Mouse (Mus musculus) liver, embryonic 11.5 days (tissue): Measurements from ENCODE around the gene Gcgr. TPM values are rescaled to one million over a fixed set of nuclear protein-coding genes. Genes with fewer than 3 reads are reported as not detected.

ENCODE experiments used
- ATAC-seq: fragments of 200-750 bp; cut with Nextera tagmentation; replicated peaks from 2 replicates; pipeline ENCODE4 v1.8.0; 2017; ENCODE audit warnings: moderate number of reproducible peaks, mild to moderate bottlenecking, moderate TSS enrichment, moderate library complexity; ENCODE audit not compliant: low FRiP score
- DNase-seq: peaks from one replicate; pipeline ENCODE4 v3.0.0-alpha.2; 2017; ENCODE audit warnings: low spot score
- H3K27ac ChIP-seq: fragments of 300-500 bp; sonication (generic); 2 replicates; pipeline ENCODE4 v1.5.1; 2014; ENCODE audit warnings: mild to moderate bottlenecking, low read depth, low read length, control low read depth
- H3K27me3 ChIP-seq: fragments of 300-500 bp; sonication (generic); replicated peaks from 2 replicates; pipeline ENCODE4 v1.6.1; 2014; ENCODE audit warnings: low read length, mixed read lengths; ENCODE audit not compliant: control insufficient read depth, insufficient read depth
- H3K36me3 ChIP-seq: fragments of 300-500 bp; sonication (generic); 2 replicates; pipeline ENCODE4 v1.6.1; 2014; ENCODE audit warnings: mild to moderate bottlenecking, low read length, moderate library complexity, mixed read lengths; ENCODE audit not compliant: control insufficient read depth, insufficient read depth
- H3K4me1 ChIP-seq: fragments of 300-500 bp; sonication (generic); replicated peaks from 2 replicates; pipeline ENCODE4 v1.6.1; 2014; ENCODE audit warnings: low read length, mixed read lengths; ENCODE audit not compliant: control insufficient read depth, insufficient read depth
- H3K4me2 ChIP-seq: fragments of 300-500 bp; sonication (generic); 2 replicates; pipeline ENCODE4 v1.6.1; 2014; ENCODE audit warnings: mild to moderate bottlenecking, control low read depth, moderate library complexity
- H3K4me3 ChIP-seq: fragments of 300-500 bp; sonication (generic); 2 replicates; pipeline ENCODE4 v1.5.1; 2014; ENCODE audit warnings: low read depth, low read length, control low read depth
- H3K9ac ChIP-seq: fragments of 300-500 bp; sonication (generic); 2 replicates; pipeline ENCODE4 v1.6.1; 2014; ENCODE audit warnings: low read depth, low read length, control low read depth
- H3K9me3 ChIP-seq: fragments of 300-500 bp; sonication (generic); 2 replicates; pipeline ENCODE4 v1.6.1; 2016; ENCODE audit warnings: low read length, inconsistent platforms, mixed read lengths; ENCODE audit not compliant: control insufficient read depth
- WGBS: fragments of 180-500 bp; shearing (Covaris S2); extraction: QIAGEN DNeasy Blood & Tissue Kit; methylation state at CpG from one replicate; pipeline ENCODE4 v1.1.7; 2014; 5-methylcytosine and 5-hydroxymethylcytosine counted together
- polyA plus RNA-seq: library from polyadenylated mRNA; unstranded; fragments of >200 nt; fragmentation: Nextera tagmentation; extraction: Ambion mirVana; gene quantifications from 2 replicates; pipeline ENCODE4 v1.2.1, GENCODE M21; 2014

The Gcgr gene
- polyA plus RNA-seq, 1 experiment from 2014 or later = 7.7 TPM

DNA sequence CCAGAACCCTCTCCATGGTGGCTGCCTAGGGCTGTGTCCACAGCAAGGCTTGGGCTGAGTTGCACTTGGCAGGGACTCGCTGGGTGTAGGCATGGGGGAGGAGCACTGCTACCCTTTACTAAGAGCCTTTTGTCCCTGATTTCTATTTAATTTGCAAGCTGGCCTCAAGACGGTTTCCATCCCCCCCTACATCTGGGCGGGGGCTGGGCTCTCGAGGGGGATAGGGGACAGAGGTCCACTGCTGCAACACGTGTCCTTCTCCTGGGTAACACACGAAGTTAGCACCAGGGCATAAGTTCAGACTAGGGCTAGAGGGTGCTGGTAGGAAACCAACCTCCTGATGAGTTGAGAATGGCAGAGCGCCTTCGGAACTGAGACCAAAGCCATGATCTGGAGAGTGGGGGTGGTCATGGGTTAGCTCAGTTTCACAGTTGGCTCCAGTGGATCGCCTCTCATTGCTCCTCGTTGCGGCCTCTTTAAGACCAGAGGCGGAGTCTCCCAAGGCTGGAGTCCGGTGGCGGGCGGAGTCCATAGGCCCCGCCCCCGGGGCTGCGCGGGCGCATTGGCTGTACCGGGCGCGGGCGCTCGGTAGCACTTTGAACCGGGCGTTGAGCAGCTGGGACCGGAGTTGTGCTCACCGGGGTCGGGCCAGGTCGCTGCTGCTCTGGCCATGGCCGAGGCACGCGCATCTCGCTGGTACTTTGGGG is 39.0 kb upstream of the Gcgr start, which contains the start of gene Slc25a10:
Gene Slc25a10 (plus strand): TSS at position 524 of the 707 bp plus-strand sequence.
- peak within 1 kb of the TSS; percentile 95 for H3K9ac ChIP-seq
- WGBS = under 1% methylated on average over 35 of the region's 35 CpGs
- peak within 1 kb of the TSS; percentile 94 for H3K4me2 ChIP-seq
- H3K4me1 ChIP-seq = peaks cover 42% of the 10 kb centered on the region
- DNase-seq (peak; percentile 88), ATAC-seq (peak; percentile 84)
- H3K27ac ChIP-seq = peak within 1 kb of the TSS; percentile 86
- H3K27me3 ChIP-seq = no peaks in the 10 kb centered on the region
- H3K4me3 ChIP-seq = peak within 1 kb of the TSS; percentile 92
- no peaks in the 10 kb centered on the region for H3K9me3 ChIP-seq
- H3K36me3 ChIP-seq = peaks cover 36% of the 10 kb centered on the region

GRCm38 (mm10) chr11:120492024-120492877 is 38.2 kb upstream of the Gcgr start:
- WGBS = under 1% methylated on average over 48 of the region's 48 CpGs

DNA sequence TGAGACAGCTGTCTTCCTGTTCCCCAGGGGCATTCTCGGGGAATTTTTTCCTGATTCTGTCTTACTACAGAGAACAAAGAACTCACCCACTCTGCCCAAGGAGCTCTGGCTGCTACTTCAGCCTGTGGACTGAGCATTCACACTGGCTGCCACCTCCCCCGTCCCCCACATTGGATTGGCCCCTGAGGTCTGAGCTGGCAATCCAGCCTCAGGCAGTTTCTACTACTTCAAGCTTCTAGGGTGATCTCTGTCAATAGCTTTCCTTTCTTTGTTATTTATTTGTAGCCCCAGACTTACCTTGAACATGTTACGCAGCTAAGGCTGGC is 37.7 kb upstream of the Gcgr start:
- peak overlapping the region; percentile 92 for H3K4me3 ChIP-seq
- ATAC-seq (no peak), DNase-seq (no peak)
- peaks cover 33% of the 10 kb centered on the region for H3K4me1 ChIP-seq
- H3K4me2 ChIP-seq = peak overlapping the region; percentile 94
- 34% methylated on average over 3 of the region's 3 CpGs for WGBS
- H3K9ac ChIP-seq = peak overlapping the region; percentile 95
- peaks cover 33% of the 10 kb centered on the region for H3K36me3 ChIP-seq
- no peaks in the 10 kb centered on the region for H3K27me3 ChIP-seq
- H3K27ac ChIP-seq = peak overlapping the region; percentile 75
- no peaks in the 10 kb centered on the region for H3K9me3 ChIP-seq

More at GRCm38 (mm10) chr11:120492024-120492877, 38.2 kb upstream of the Gcgr start:
- Histone ChIP-seq H3K4me1 (peaks cover 35% of the 10 kb centered on the region), H3K36me3 (peaks cover 34% of the 10 kb centered on the region), H3K4me3 (peak overlapping the region; percentile 92), H3K27me3 (no peaks in the 10 kb centered on the region), H3K4me2 (peak overlapping the region; percentile 94), H3K9me3 (no peaks in the 10 kb centered on the region), H3K9ac (peak overlapping the region; percentile 95), H3K27ac (peak overlapping the region; percentile 86)
- ATAC-seq (peak; percentile 53), DNase-seq (peak; percentile 54)

DNA sequence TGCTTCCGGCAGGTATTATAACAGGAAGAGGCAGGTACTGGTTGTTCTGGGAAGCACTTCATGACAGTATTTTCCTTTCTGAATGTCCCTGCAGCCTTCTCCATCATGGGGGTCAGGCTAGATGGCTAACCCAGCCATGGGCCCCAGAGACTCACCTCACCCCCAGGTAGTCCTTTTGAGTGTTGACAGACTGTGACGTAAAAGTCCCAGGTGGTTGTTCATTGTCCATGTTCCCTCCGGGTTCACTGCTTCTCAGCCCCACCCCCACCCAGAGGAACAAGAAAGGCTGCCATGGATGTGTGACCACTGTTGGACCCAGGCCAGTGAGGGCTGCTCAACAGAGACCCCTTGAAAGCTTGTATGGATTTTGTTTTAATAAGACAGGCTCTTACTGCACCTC is 37.1 kb upstream of the Gcgr start:
- DNase-seq (no peak), ATAC-seq (no peak)
- peak overlapping the region; percentile 94 for H3K4me2 ChIP-seq
- H3K9me3 ChIP-seq = no peaks in the 10 kb centered on the region
- H3K9ac ChIP-seq = peak overlapping the region; percentile 95
- H3K36me3 ChIP-seq = peaks cover 33% of the 10 kb centered on the region
- H3K27me3 ChIP-seq = no peaks in the 10 kb centered on the region
- H3K4me3 ChIP-seq = peak overlapping the region; percentile 92
- H3K27ac ChIP-seq = no peak overlapping the region
- 69% methylated on average over 3 of the region's 3 CpGs for WGBS
- H3K4me1 ChIP-seq = peaks cover 33% of the 10 kb centered on the region

GRCm38 (mm10) chr11:120493911-120494310 is 36.6 kb upstream of the Gcgr start:
- Histone ChIP-seq H3K27ac (no peak overlapping the region), H3K4me2 (no peak overlapping the region), H3K4me1 (peaks cover 33% of the 10 kb centered on the region), H3K36me3 (peaks cover 35% of the 10 kb centered on the region), H3K27me3 (no peaks in the 10 kb centered on the region), H3K9me3 (no peaks in the 10 kb centered on the region), H3K4me3 (no peak overlapping the region), H3K9ac (no peak overlapping the region)
- WGBS = 78% methylated on average over 3 of the region's 3 CpGs
- ATAC-seq (no peak), DNase-seq (no peak)

DNA sequence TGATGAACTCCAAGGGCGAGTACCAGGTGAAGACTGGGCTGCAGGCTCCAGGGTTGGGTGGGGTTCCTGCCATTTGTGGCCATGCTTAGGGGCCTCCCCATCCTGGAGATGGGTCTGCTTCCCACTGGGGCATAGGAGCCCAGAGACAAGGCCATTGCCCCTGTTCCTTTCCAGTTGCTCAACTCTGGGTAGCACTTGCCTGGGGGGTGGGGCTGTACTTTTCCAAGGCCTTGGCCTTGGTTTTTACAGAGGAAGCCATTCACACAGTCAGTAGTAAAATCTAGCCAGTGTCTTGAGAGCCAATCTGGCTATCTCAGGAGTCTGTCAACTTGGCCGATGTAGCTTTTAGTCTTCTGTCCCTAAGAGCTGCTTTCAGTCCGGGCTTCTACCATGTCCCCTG is 33.1 kb upstream of the Gcgr start:
- Histone ChIP-seq H3K9ac (no peak overlapping the region), H3K4me1 (peaks cover 15% of the 10 kb centered on the region), H3K27ac (no peak overlapping the region), H3K4me3 (no peak overlapping the region), H3K9me3 (no peaks in the 10 kb centered on the region), H3K27me3 (no peaks in the 10 kb centered on the region), H3K36me3 (peaks cover 33% of the 10 kb centered on the region), H3K4me2 (no peak overlapping the region)
- WGBS = 92% methylated on average over 3 of the region's 3 CpGs
- DNase-seq = no peak
- ATAC-seq = no peak

DNA sequence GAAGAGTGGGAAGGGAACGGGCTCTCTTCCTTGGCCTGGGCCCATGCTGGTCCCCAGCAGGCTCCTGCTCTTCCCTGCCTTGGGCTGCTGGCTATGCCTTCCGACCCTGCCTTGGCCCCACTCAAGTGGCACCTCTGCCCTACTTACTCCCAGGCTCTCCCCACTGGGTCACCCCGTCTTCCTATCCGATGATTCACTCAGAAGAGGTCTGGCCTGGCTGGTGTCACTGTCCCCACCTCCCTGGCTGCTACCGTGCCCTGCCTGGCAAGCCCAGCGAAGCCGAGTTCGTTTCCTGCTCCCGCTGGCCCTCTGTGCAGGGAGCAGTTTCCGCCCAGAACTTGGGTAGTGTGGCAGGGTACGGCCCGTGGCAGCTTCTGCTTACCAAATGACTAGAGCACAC is 32.3 kb upstream of the Gcgr start:
- no peaks in the 10 kb centered on the region for H3K27me3 ChIP-seq
- H3K36me3 ChIP-seq = peaks cover 33% of the 10 kb centered on the region
- no peak overlapping the region for H3K4me3 ChIP-seq
- no peak for ATAC-seq
- H3K27ac ChIP-seq = no peak overlapping the region
- H3K4me2 ChIP-seq = no peak overlapping the region
- peaks cover 10% of the 10 kb centered on the region for H3K4me1 ChIP-seq
- no peak for DNase-seq
- 92% methylated on average over 12 of the region's 12 CpGs for WGBS
- no peak overlapping the region for H3K9ac ChIP-seq
- no peaks in the 10 kb centered on the region for H3K9me3 ChIP-seq

GRCm38 (mm10) chr11:120498891-120499290 is 31.6 kb upstream of the Gcgr start:
- no peak overlapping the region for H3K9ac ChIP-seq
- ATAC-seq (no peak), DNase-seq (no peak)
- H3K9me3 ChIP-seq = no peaks in the 10 kb centered on the region
- H3K4me2 ChIP-seq = no peak overlapping the region
- WGBS = 85% methylated on average over 5 of the region's 5 CpGs
- H3K4me3 ChIP-seq = no peak overlapping the region
- H3K27me3 ChIP-seq = no peaks in the 10 kb centered on the region
- H3K27ac ChIP-seq = no peak overlapping the region
- peaks cover 32% of the 10 kb centered on the region for H3K36me3 ChIP-seq
- peaks cover 7% of the 10 kb centered on the region; the same call in 1 of the 2 replicates for H3K4me1 ChIP-seq
